Mouse (Mus musculus) regulatory T cell (primary cell): ENCODE data around the gene Fam186a.

Source experiments
- in situ Hi-C: fragments of 300-600 bp; cut with MboI, MseI; formaldehyde crosslinking; loops from one replicate; pipeline ENCODE4 v1.15.1; 2025; ENCODE audit warnings: high pct_unique_total_duplicates

The Fam186a gene

GRCm38 (mm10) chr15:99874612-99875333, 92.1 kb downstream of the Fam186a start:
- in situ Hi-C loops: no loop called here

- in situ Hi-C loops: no loop called here
These were observed 94.3 kb downstream of the Fam186a start for GRCm38 (mm10) chr15:99872543-99872942.
